Mouse (Mus musculus) midbrain, embryonic 12.5 days (tissue): ENCODE results near the gene Hipk3. TPM values are rescaled to one million over a fixed set of nuclear protein-coding genes. Genes with fewer than 3 reads are reported as not detected.

Source experiments
- ATAC-seq: fragments of 200-750 bp; cut with Nextera tagmentation; 2 replicates; pipeline ENCODE4 v1.8.0; 2017; ENCODE audit warnings: low read depth, moderate TSS enrichment, moderate library complexity; ENCODE audit not compliant: low FRiP score
- H3K27ac ChIP-seq: fragments of 300-500 bp; sonication (generic); replicated peaks from 2 replicates; pipeline ENCODE4 v1.5.1; 2016; ENCODE audit warnings: mild to moderate bottlenecking
- H3K27me3 ChIP-seq: fragments of 300-500 bp; sonication (generic); 2 replicates; pipeline ENCODE4 v1.6.1; 2016; ENCODE audit warnings: mild to moderate bottlenecking
- H3K36me3 ChIP-seq: fragments of 300-500 bp; sonication (generic); 2 replicates; pipeline ENCODE4 v1.6.1; 2016
- H3K4me1 ChIP-seq: fragments of 300-500 bp; sonication (generic); 2 replicates; pipeline ENCODE4 v1.6.1; 2016
- H3K4me2 ChIP-seq: fragments of 300-500 bp; sonication (generic); replicated peaks from 2 replicates; pipeline ENCODE4 v1.6.1; 2016; ENCODE audit warnings: mild to moderate bottlenecking, moderate library complexity
- H3K4me3 ChIP-seq: fragments of 300-500 bp; sonication (generic); 2 replicates; pipeline ENCODE4 v1.5.1; 2016; ENCODE audit warnings: mild to moderate bottlenecking
- H3K9ac ChIP-seq: fragments of 300-500 bp; sonication (generic); replicated peaks from 2 replicates; pipeline ENCODE4 v1.6.1; 2016; ENCODE audit warnings: mild to moderate bottlenecking, moderate library complexity
- H3K9me3 ChIP-seq: fragments of 300-500 bp; sonication (generic); 2 replicates; pipeline ENCODE4 v1.6.1; 2016; ENCODE audit warnings: mild to moderate bottlenecking
- WGBS: fragments of 180-500 bp; shearing (Covaris S2); methylation state at CpG from one replicate; pipeline ENCODE4 v1.1.7; 2016; 5-methylcytosine and 5-hydroxymethylcytosine counted together
- polyA plus RNA-seq: library from polyadenylated mRNA; unstranded; fragments of >200 nt; fragmentation: Nextera tagmentation; extraction: Ambion mirVana; gene quantifications from 2 replicates; pipeline ENCODE4 v1.2.1, GENCODE M21; 2016

Hipk3 gene
- polyA plus RNA-seq, 1 experiment from 2014 or later = 9.4 TPM

- Histone ChIP-seq H3K4me3 (peak overlapping the region; percentile 68), H3K4me2 (peak overlapping the region; percentile 83), H3K9ac (peak overlapping the region; percentile 98), H3K27me3 (peaks cover 6% of the 10 kb centered on the region), H3K36me3 (no peaks in the 10 kb centered on the region), H3K4me1 (0 out of 2 replicates have a peak, but pooled peaks cover 13% of the 10 kb centered on the region), H3K9me3 (no peaks in the 10 kb centered on the region), H3K27ac (peak overlapping the region; percentile 99)
- WGBS = 15% methylated on average over 9 of the region's 9 CpGs
- no peak for ATAC-seq
Measured at GRCm38 (mm10) chr2:104494801-104495185, 547 bp upstream of the Hipk3 start.

- H3K4me2 ChIP-seq = peak overlapping the region; percentile 83
- peak overlapping the region; percentile 68 for H3K4me3 ChIP-seq
- under 1% methylated on average over 99 of the region's 99 CpGs for WGBS
- 0 out of 2 replicates have a peak, but pooled peaks cover 13% of the 10 kb centered on the region for H3K4me1 ChIP-seq
- H3K9ac ChIP-seq = peak overlapping the region; percentile 98
- ATAC-seq = peak; percentile 71
- no peaks in the 10 kb centered on the region for H3K36me3 ChIP-seq
- peaks cover 6% of the 10 kb centered on the region for H3K27me3 ChIP-seq
- peak overlapping the region; percentile 99 for H3K27ac ChIP-seq
- no peaks in the 10 kb centered on the region for H3K9me3 ChIP-seq
Measured at GRCm38 (mm10) chr2:104493021-104493950, 960 bp downstream of the Hipk3 start.

- Histone ChIP-seq H3K4me3 (no peak overlapping the region), H3K4me1 (0 out of 2 replicates have a peak, but pooled peaks cover 13% of the 10 kb centered on the region), H3K27me3 (peaks cover 5% of the 10 kb centered on the region), H3K36me3 (no peaks in the 10 kb centered on the region), H3K9me3 (no peaks in the 10 kb centered on the region), H3K27ac (no peak overlapping the region), H3K4me2 (peak overlapping the region; percentile 15), H3K9ac (no peak overlapping the region)
- 58% methylated on average over 2 of the region's 2 CpGs for WGBS
- ATAC-seq = no peak
Measured at GRCm38 (mm10) chr2:104491221-104491795, 2.9 kb downstream of the Hipk3 start.

DNA sequence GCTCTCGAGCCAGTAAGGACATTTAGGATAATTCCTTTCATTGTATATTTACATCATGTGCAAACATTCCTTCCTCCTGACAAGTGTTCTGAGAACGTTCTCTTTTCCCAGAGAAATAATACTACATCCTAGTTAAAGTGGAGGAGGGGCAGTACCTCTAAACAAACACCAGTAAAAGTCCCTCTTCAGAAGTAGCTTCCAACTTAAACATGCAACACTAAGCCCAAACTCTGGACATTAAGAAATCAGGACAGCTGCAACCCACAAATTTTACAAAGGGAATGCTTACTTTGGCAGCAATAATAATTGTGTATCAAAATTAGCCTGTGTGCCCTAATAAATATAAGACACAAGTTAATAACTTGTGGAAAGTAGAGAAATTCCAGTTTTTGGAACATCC lies 3.5 kb downstream of the Hipk3 start:
- ATAC-seq = no peak
- Histone ChIP-seq H3K4me3 (no peak overlapping the region), H3K36me3 (no peaks in the 10 kb centered on the region), H3K4me1 (0 out of 2 replicates have a peak, but pooled peaks cover 13% of the 10 kb centered on the region), H3K27me3 (no peaks in the 10 kb centered on the region), H3K9me3 (no peaks in the 10 kb centered on the region), H3K4me2 (no peak overlapping the region), H3K9ac (no peak overlapping the region), H3K27ac (no peak overlapping the region)
- WGBS = 57% methylated on average over 2 of the region's 2 CpGs

DNA sequence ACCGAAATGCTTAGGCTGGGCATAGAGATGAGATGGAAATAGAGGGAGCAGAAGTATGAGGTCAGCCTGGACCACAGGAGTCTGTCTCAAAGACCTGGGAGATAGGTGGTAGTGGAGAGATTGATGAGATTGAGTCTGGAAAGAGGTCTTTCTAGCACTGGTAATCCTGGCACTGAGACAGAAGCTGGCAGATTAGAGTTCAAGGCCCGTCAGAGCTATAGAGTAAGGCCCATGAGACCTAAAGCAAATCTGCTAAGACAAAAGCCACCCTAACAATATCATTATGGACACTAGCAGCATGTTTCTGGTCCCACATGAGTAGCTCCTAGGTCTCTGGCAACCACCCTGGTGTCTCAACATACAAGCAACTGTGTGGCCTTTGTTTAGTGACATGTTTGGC lies 4.4 kb downstream of the Hipk3 start:
- ATAC-seq = no peak

GRCm38 (mm10) chr2:104484438-104484837 lies 9.8 kb downstream of the Hipk3 start:
- no peaks in the 10 kb centered on the region for H3K9me3 ChIP-seq
- no peaks in the 10 kb centered on the region for H3K4me1 ChIP-seq
- no peaks in the 10 kb centered on the region for H3K27me3 ChIP-seq
- no peak overlapping the region for H3K27ac ChIP-seq
- no peaks in the 10 kb centered on the region for H3K36me3 ChIP-seq
- WGBS = 81% methylated on average over 5 of the region's 5 CpGs
- no peak overlapping the region for H3K9ac ChIP-seq
- ATAC-seq = no peak
- H3K4me3 ChIP-seq = no peak overlapping the region
- no peak overlapping the region for H3K4me2 ChIP-seq

More for the DNA sequence above, 4.4 kb downstream of the Hipk3 start:
- Histone ChIP-seq H3K4me3 (no peak overlapping the region), H3K4me1 (0 out of 2 replicates have a peak, but pooled peaks cover 10% of the 10 kb centered on the region), H3K27ac (no peak overlapping the region), H3K4me2 (no peak overlapping the region), H3K9ac (no peak overlapping the region), H3K36me3 (no peaks in the 10 kb centered on the region), H3K9me3 (no peaks in the 10 kb centered on the region), H3K27me3 (no peaks in the 10 kb centered on the region)
- 90% methylated on average over 2 of the region's 2 CpGs for WGBS

- no peak overlapping the region for H3K4me2 ChIP-seq
- no peak overlapping the region for H3K4me3 ChIP-seq
- H3K36me3 ChIP-seq = no peaks in the 10 kb centered on the region
- no peak for ATAC-seq
- H3K9me3 ChIP-seq = no peaks in the 10 kb centered on the region
- no peaks in the 10 kb centered on the region for H3K27me3 ChIP-seq
- no peak overlapping the region for H3K9ac ChIP-seq
- no peaks in the 10 kb centered on the region for H3K4me1 ChIP-seq
- no peak overlapping the region for H3K27ac ChIP-seq
Measured at GRCm38 (mm10) chr2:104482156-104482555, 12.1 kb downstream of the Hipk3 start.

GRCm38 (mm10) chr2:104479054-104479453 lies 15.2 kb downstream of the Hipk3 start:
- Histone ChIP-seq H3K27ac (no peak overlapping the region), H3K9ac (no peak overlapping the region), H3K4me2 (no peak overlapping the region), H3K4me3 (no peak overlapping the region), H3K4me1 (no peaks in the 10 kb centered on the region), H3K9me3 (no peaks in the 10 kb centered on the region), H3K27me3 (no peaks in the 10 kb centered on the region), H3K36me3 (no peaks in the 10 kb centered on the region)
- 81% methylated on average over 4 of the region's 4 CpGs for WGBS
- ATAC-seq = no peak

- no peak for ATAC-seq
Measured at GRCm38 (mm10) chr2:104477398-104478015, 16.7 kb downstream of the Hipk3 start.

GRCm38 (mm10) chr2:104472056-104472455 lies 22.2 kb downstream of the Hipk3 start:
- no peak for ATAC-seq
- 94% methylated on average over 6 of the region's 6 CpGs for WGBS

More at GRCm38 (mm10) chr2:104477398-104478015, 16.7 kb downstream of the Hipk3 start:
- no peaks in the 10 kb centered on the region for H3K4me1 ChIP-seq
- no peaks in the 10 kb centered on the region for H3K27me3 ChIP-seq
- H3K9ac ChIP-seq = no peak overlapping the region
- no peak overlapping the region for H3K27ac ChIP-seq
- H3K9me3 ChIP-seq = no peaks in the 10 kb centered on the region
- no peak overlapping the region for H3K4me3 ChIP-seq
- WGBS = 71% methylated on average over 2 of the region's 2 CpGs
- H3K4me2 ChIP-seq = no peak overlapping the region
- no peaks in the 10 kb centered on the region for H3K36me3 ChIP-seq

DNA sequence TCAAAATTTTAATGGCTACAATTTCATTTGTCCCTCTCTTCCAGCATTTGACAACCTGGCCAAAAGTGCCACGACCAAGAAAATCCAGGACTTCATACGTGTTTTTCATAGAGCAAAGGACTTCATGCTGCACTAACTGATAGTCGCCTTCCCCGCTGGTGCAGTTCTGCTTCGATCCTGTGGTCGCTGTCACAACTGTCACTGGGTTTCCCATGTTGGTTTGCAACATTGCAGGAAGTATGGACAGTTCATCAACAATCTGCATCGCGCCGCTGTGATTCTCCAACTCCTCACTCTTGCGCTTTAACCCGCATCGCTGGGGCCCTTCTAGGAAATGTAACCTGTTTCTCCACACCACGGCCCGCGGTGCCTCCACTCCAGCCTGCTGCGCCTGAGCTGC lies 23.1 kb downstream of the Hipk3 start:
- H3K4me3 ChIP-seq = no peak overlapping the region
- 0 out of 2 replicates have a peak, but pooled peaks cover 6% of the 10 kb centered on the region for H3K4me1 ChIP-seq
- no peak overlapping the region for H3K27ac ChIP-seq
- H3K27me3 ChIP-seq = no peaks in the 10 kb centered on the region
- no peak overlapping the region for H3K4me2 ChIP-seq
- H3K9ac ChIP-seq = no peak overlapping the region
- WGBS = 93% methylated on average over 16 of the region's 16 CpGs
- no peaks in the 10 kb centered on the region for H3K9me3 ChIP-seq
- no peak for ATAC-seq
- H3K36me3 ChIP-seq = 0 out of 2 replicates have a peak, but pooled peaks cover 8% of the 10 kb centered on the region

More at GRCm38 (mm10) chr2:104472056-104472455, 22.2 kb downstream of the Hipk3 start:
- Histone ChIP-seq H3K27me3 (no peaks in the 10 kb centered on the region), H3K4me2 (no peak overlapping the region), H3K27ac (no peak overlapping the region), H3K4me1 (0 out of 2 replicates have a peak, but pooled peaks cover 6% of the 10 kb centered on the region), H3K4me3 (no peak overlapping the region), H3K36me3 (0 out of 2 replicates have a peak, but pooled peaks cover 8% of the 10 kb centered on the region), H3K9me3 (no peaks in the 10 kb centered on the region), H3K9ac (no peak overlapping the region)

GRCm38 (mm10) chr2:104470536-104470935 lies 23.7 kb downstream of the Hipk3 start:
- Histone ChIP-seq H3K27ac (no peak overlapping the region), H3K4me3 (no peak overlapping the region), H3K36me3 (0 out of 2 replicates have a peak, but pooled peaks cover 8% of the 10 kb centered on the region), H3K9me3 (no peaks in the 10 kb centered on the region), H3K4me2 (no peak overlapping the region), H3K4me1 (0 out of 2 replicates have a peak, but pooled peaks cover 6% of the 10 kb centered on the region), H3K9ac (no peak overlapping the region), H3K27me3 (no peaks in the 10 kb centered on the region)
- WGBS = 94% methylated on average over 6 of the region's 6 CpGs
- ATAC-seq = no peak
